Comparison of ENCODE assay signal across 8 mouse cellular contexts in the genomic region with DNA sequence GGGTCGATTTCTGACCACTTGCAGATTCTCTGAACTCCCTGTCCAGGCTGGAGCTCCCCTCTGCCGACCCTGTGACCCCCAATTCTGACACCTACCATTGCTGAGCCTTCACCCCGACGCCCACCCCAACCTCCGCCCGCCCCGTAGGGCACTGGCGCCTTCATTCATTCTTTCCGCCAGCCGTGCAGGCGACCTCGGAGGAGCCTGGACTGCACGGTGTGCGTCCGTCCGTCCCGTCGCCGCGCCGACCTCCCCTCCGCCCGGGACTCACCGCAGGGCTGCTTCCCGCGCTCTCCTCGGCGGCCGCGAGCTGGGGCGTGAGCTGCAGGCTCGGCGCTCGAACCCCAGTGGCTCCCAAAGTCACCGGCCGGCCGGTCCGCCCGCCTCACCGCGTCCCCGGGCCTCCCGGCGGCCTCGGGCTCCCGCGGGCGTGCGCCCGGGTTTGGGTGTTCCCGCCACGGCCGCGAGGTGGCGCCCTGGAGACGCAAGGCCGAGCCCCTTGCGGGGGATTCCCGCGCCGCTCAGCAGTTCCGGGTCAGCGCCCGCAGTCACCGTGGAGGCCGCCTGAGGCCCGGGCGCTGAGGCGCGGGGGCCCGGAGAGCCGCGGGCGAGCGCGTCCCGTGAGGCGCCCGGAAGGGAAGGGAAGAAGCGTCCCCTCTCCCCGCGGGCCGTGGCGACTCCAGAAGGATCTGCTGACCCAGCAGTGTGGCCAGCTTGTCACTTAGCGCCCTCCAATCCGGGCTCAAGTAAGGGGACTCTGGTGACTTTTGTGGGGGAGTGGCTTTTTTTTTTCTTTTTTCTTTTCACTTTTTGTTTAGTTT. TPM values are rescaled to one million over a fixed set of nuclear protein-coding genes. Genes with fewer than 3 reads are reported as not detected.
DNase-seq lines count a peak whose midpoint lies in the region; ATAC-seq lines count a peak whose summit lies in the region.

A gene (plus strand): TSS at position 547 of the 821 bp plus-strand sequence.
A gene (minus strand): TSS at position 679 of the 821 bp plus-strand sequence.

- no peak within 1 kb of the TSS for H3K27ac ChIP-seq in hindbrain, embryonic 11.5 days (ENCODE audit: low read depth, low read length)

- under 1% methylated on average over 74 of the region's 86 CpGs for WGBS in hindbrain, embryonic 11.5 days

- H3K27me3 ChIP-seq in hindbrain, embryonic 11.5 days (ENCODE audit: control insufficient read depth, insufficient read depth, low read length) = no peaks in the 10 kb centered on the region

- H3K4me2 ChIP-seq in hindbrain, embryonic 11.5 days (replicated peaks; ENCODE audit: low read depth, low read length) = peak within 1 kb of the TSS; percentile 78

- peak within 1 kb of the TSS; percentile 49 for H3K4me3 ChIP-seq in hindbrain, embryonic 11.5 days (ENCODE audit: low read depth, low read length)

- H3K4me1 ChIP-seq in hindbrain, embryonic 11.5 days (replicated peaks; ENCODE audit: control insufficient read depth, insufficient read depth, low read length) = no peaks in the 10 kb centered on the region; the same call in 1 of the 2 replicates

- no peaks in the 10 kb centered on the region for H3K36me3 ChIP-seq in hindbrain, embryonic 11.5 days (ENCODE audit: control insufficient read depth, insufficient read depth, low read length)

- peak within 1 kb of the TSS; percentile 62 for H3K9ac ChIP-seq in hindbrain, embryonic 11.5 days (ENCODE audit: low read depth, low read length)

- peak; percentile 74; the same call in 1 of the 2 replicates for ATAC-seq in hindbrain, embryonic 11.5 days (ENCODE audit: low FRiP score)

- no peaks in the 10 kb centered on the region for H3K9me3 ChIP-seq in hindbrain, embryonic 11.5 days (ENCODE audit: control insufficient read depth, low read length)

- DNase-seq in NIH3T3 (ENCODE audit: low read depth) = peak; percentile 91
- DNase-seq in cerebellum, adult 9-11 months = peak; percentile 19
- peak; percentile 34 to 66 for DNase-seq in frontal cortex, postnatal 10 days (ENCODE audit: low spot score in 2 of 2)
- peak; percentile 84 for DNase-seq in hindbrain, embryonic 11.5 days (ENCODE audit: low spot score)
- peak; percentile 73 to 78 for DNase-seq in layer of hippocampus, postnatal 25 days (ENCODE audit: extremely low spot score in 1 of 2, low spot score in 1 of 2)
- peak; percentile 81 for DNase-seq in lung, postnatal 25 days (ENCODE audit: low spot score)
- peak; percentile 87 for DNase-seq in ovary, postnatal 36 days (ENCODE audit: low spot score)
- DNase-seq in thymus, postnatal 25 days = peak; percentile 85

RNA-seq across cellular contexts. Expression of the first gene that starts in this region (rescaled TPM):
- polyA plus RNA-seq in hindbrain, embryonic 11.5 days (2014; fragmentation: Nextera tagmentation; extraction: Ambion mirVana) = 1.4 and 1.6 TPM in 2 replicates
- total RNA-seq in layer of hippocampus, postnatal 25 days (2021) = 1 to 10 TPM; 1.0 to 1.3 TPM

RNA-seq across cellular contexts. Expression of the second gene that starts in this region (rescaled TPM):
- 4.3 and 4.9 TPM in 2 replicates for polyA plus RNA-seq in hindbrain, embryonic 11.5 days (2014; fragmentation: Nextera tagmentation; extraction: Ambion mirVana)
- 1 to 10 TPM; 3.0 to 4.9 TPM for total RNA-seq in layer of hippocampus, postnatal 25 days (2021)

Comparison
In these comparisons a context has a peak if more than half of its experiments do, and no peak if none do; other contexts are left out.
1. DNase-seq: peak in every context shown above with its lines; median percentile 91 in NIH3T3; 87 in ovary, postnatal 36 days; 85 in thymus, postnatal 25 days; 84 in hindbrain, embryonic 11.5 days; 81 in lung, postnatal 25 days; 76 in layer of hippocampus, postnatal 25 days; 50 in frontal cortex, postnatal 10 days; 19 in cerebellum, adult 9-11 months.